Mouse (Mus musculus): ENCODE measurements around the gene Eln. TPM values are rescaled to one million over a fixed set of nuclear protein-coding genes. Genes with fewer than 3 reads are reported as not detected.

The Eln gene
- 266 and 283 TPM in 2 replicates for polyA plus RNA-seq (2015; fragmentation: Nextera tagmentation; extraction: Ambion mirVana)

DNA sequence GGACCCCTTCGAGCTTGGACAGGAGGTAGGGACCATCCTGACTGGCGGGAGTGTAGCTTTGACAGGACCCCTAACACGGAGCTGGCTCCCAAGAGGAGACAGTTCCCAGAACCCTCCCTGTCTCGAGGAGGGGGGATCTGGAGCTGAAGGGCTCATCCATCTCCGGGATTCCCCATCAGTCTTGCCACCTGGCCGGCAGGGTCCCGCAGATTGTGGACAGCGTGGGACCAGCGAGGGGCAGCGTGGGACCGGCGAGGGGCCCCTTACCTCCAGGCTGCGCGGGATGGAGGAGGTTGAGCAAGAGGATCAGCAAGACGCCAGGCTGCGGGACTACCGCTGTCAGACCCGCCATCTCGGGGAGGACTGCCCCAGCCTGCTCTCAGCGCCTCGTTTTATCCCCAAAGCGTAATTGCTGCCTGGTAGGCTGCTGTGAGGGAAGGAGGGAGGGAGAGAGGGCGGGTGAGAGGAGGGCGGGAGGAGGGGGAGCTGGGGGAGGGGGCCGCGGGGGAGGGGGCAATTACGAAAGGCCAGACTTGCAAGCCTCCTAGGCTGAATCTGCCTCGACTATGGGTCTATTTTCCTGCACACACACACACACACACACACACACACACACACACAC is at the start of gene Eln:
Gene Eln (minus strand): TSS at position 434 of the 622 bp plus-strand sequence.
- Histone ChIP-seq H3K9me3 (no peaks in the 10 kb centered on the region), H3K4me1 (peaks cover 28% of the 10 kb centered on the region), H3K9ac (peak within 1 kb of the TSS; percentile 87), H3K27me3 (replicated peaks) (peaks cover 43% of the 10 kb centered on the region), H3K4me3 (peak within 1 kb of the TSS; percentile 60), H3K36me3 (no peaks in the 10 kb centered on the region), H3K27ac (replicated peaks) (peak within 1 kb of the TSS; percentile 84), H3K4me2 (peak within 1 kb of the TSS; percentile 81)
- ATAC-seq (ENCODE audit: extremely low read depth, insufficient number of reproducible peaks, low FRiP score, low TSS enrichment), result peak; percentile 39; the same call in 1 of the 2 replicates
- WGBS, result 2% methylated on average over 22 of the region's 28 CpGs

DNA sequence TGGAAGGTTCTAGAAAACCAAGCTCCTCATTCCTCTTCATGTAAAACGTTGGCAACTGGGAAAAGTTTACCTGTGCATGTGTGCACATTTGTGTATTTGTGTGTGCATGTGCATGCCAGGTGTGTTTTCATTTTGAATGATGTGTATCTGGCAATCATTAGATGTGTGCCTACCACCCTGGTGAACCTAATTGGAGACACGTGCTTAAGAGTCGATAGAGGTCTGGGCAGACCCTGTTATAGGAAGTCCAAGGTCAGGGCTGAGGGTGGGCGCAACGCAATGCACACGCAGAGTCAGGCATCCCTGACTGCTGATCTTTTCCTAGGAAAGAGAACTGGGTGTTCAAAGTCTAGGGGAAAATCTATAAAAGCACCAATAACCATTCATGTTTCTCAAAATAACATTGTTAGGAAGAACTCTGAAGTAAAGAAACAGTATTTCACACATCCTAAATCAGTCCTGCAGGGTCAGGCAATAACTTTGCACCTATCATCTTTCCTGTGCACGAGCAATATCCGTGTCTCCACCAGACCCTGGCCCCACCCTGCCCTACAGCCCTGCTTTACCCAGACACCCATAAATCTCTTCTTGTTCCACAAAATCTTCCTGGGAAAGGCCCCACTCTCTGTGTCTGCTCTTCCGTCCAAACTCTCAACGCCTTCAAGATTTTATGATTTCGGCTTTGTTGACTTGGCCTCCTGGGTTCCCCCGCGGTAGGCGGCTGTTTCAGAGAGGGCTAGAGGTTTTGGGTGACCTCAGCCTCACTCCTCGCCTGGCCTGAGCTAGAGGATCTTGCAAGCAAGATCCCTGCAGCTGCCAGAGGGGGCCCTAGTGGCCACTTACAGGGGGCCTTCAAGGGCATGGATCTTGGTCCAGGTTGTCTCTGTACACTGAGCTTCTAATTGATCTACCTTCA is 43.2 kb upstream of the Eln start:
- H3K4me3 ChIP-seq, result no peak overlapping the region
- H3K4me2 ChIP-seq, result no peak overlapping the region
- H3K27ac ChIP-seq (replicated peaks), result no peak overlapping the region; the same call in 1 of the 2 replicates
- H3K4me1 ChIP-seq, result peaks cover 35% of the 10 kb centered on the region
- H3K9ac ChIP-seq, result no peak overlapping the region
- H3K9me3 ChIP-seq, result peaks cover 8% of the 10 kb centered on the region
- no peaks in the 10 kb centered on the region for H3K36me3 ChIP-seq
- WGBS, result 79% methylated on average over 15 of the region's 15 CpGs
- no peak for ATAC-seq (ENCODE audit: extremely low read depth, insufficient number of reproducible peaks, low FRiP score, low TSS enrichment)
- H3K27me3 ChIP-seq (replicated peaks), result no peaks in the 10 kb centered on the region

- Histone ChIP-seq H3K9me3 (peaks cover 8% of the 10 kb centered on the region), H3K4me3 (no peak overlapping the region), H3K27me3 (replicated peaks) (no peaks in the 10 kb centered on the region), H3K36me3 (no peaks in the 10 kb centered on the region), H3K9ac (peak overlapping the region; percentile 37), H3K27ac (replicated peaks) (peak overlapping the region; percentile 82), H3K4me2 (peak overlapping the region; percentile 18), H3K4me1 (peaks cover 37% of the 10 kb centered on the region)
- ATAC-seq (ENCODE audit: extremely low read depth, insufficient number of reproducible peaks, low FRiP score, low TSS enrichment), result peak; percentile 64; the same call in 1 of the 2 replicates
- WGBS, result 12% methylated on average over 12 of the region's 12 CpGs
Measured at GRCm38 (mm10) chr5:134788237-134788636, 41.1 kb upstream of the Eln start.

DNA sequence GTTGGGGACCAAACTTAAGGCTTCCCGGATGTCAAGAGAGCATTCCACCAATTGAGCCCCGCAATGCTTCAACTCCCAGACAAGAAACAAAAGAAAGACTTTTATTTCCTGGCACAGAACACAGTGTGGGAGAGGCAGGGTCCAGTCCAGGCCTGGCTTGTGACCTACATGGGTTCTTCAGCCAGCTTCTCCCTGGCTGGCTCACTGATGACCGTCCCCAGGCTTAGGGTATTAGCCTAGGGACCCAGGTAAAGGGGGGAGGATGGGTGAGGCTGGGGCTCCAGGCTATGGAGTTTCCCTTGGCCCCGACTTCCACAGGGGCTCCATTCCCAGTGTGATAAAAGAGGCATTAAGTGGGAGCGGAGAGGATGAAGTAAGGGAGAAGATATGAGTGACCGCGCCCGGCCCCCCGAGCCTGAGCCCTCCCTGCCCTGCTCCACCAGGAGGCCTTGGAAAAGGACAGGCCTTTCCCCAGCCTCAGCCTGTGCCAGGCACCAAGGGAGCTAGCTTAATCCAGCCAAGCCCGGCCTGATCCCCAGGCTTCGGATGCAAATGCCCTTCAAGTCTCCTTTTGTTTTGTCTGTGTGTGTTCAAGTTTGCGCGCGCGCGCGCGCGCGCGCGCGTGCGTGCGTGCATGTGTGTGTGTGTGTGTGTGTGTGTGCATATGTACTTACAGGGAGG is 38.7 kb upstream of the Eln start:
- Histone ChIP-seq H3K9me3 (no peaks in the 10 kb centered on the region), H3K4me1 (peaks cover 37% of the 10 kb centered on the region), H3K4me3 (no peak overlapping the region), H3K27ac (replicated peaks) (peak overlapping the region; percentile 82), H3K27me3 (replicated peaks) (no peaks in the 10 kb centered on the region), H3K4me2 (no peak overlapping the region), H3K36me3 (no peaks in the 10 kb centered on the region), H3K9ac (peak overlapping the region; percentile 5; the same call in 1 of the 2 replicates)
- WGBS, result 51% methylated on average over 25 of the region's 25 CpGs
- ATAC-seq (ENCODE audit: extremely low read depth, insufficient number of reproducible peaks, low FRiP score, low TSS enrichment), result no peak

DNA sequence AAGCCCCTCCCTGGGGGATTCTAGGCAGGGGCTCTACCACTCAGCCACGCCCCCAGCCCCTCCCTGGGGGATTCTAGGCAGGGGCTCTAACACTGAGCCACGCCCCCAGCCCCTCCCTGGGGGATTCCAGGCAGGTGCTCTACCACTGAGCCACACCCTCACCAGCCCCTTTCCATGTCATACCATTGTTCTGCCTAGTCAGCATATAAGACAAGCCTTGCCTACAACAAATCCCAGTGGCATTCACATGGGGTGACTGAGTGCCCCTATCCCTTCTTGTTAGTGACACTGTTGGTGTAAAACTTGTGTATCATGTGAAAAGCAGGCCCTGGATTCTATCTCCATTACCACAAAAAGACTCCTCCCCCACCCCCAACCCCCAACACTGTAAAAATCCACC is 36.7 kb upstream of the Eln start:
- ATAC-seq (ENCODE audit: extremely low read depth, insufficient number of reproducible peaks, low FRiP score, low TSS enrichment), result no peak
- Histone ChIP-seq H3K4me1 (peaks cover 51% of the 10 kb centered on the region), H3K36me3 (no peaks in the 10 kb centered on the region), H3K4me3 (no peak overlapping the region), H3K27me3 (replicated peaks) (no peaks in the 10 kb centered on the region), H3K27ac (replicated peaks) (no peak overlapping the region), H3K9ac (no peak overlapping the region), H3K9me3 (no peaks in the 10 kb centered on the region), H3K4me2 (no peak overlapping the region)
- 52% methylated on average over 2 of the region's 2 CpGs for WGBS

- Histone ChIP-seq H3K4me3 (no peak overlapping the region), H3K27ac (replicated peaks) (no peak overlapping the region), H3K9me3 (no peaks in the 10 kb centered on the region), H3K27me3 (replicated peaks) (no peaks in the 10 kb centered on the region), H3K4me1 (peaks cover 24% of the 10 kb centered on the region), H3K4me2 (no peak overlapping the region), H3K9ac (no peak overlapping the region), H3K36me3 (no peaks in the 10 kb centered on the region)
- ATAC-seq (ENCODE audit: extremely low read depth, insufficient number of reproducible peaks, low FRiP score, low TSS enrichment), result no peak
Measured at GRCm38 (mm10) chr5:134780963-134781362, 33.8 kb upstream of the Eln start.

GRCm38 (mm10) chr5:134780146-134780545 is 33.0 kb upstream of the Eln start:
- 69% methylated on average over 2 of the region's 2 CpGs for WGBS
- no peak for ATAC-seq (ENCODE audit: extremely low read depth, insufficient number of reproducible peaks, low FRiP score, low TSS enrichment)
- Histone ChIP-seq H3K9ac (no peak overlapping the region), H3K4me3 (no peak overlapping the region), H3K27ac (replicated peaks) (peak overlapping the region; percentile 81), H3K4me1 (peaks cover 16% of the 10 kb centered on the region), H3K36me3 (no peaks in the 10 kb centered on the region), H3K4me2 (no peak overlapping the region), H3K27me3 (replicated peaks) (no peaks in the 10 kb centered on the region), H3K9me3 (no peaks in the 10 kb centered on the region)

DNA sequence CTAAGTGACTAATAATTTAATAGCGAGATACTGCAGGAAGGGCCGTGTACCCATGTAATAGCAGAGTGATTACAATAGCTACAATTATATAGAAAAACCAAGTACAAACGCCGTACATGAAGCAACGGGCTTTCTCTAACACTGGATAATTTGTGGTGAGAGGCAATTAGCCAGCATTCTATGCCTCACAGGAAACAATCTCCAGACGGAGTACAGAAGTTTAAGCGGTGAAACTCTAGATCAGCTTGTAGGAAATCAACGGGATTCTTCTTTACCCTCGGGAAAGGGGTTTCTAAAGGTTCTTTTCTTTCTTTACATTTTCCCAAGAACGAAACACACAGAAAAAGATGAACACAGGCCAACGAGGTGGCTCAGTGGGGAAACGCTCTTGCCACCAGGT is 29.4 kb upstream of the Eln start:
- H3K9me3 ChIP-seq, result no peaks in the 10 kb centered on the region
- no peaks in the 10 kb centered on the region for H3K27me3 ChIP-seq (replicated peaks)
- no peak for ATAC-seq (ENCODE audit: extremely low read depth, insufficient number of reproducible peaks, low FRiP score, low TSS enrichment)
- peak overlapping the region; percentile 15 for H3K27ac ChIP-seq (replicated peaks)
- H3K9ac ChIP-seq, result no peak overlapping the region
- WGBS, result 69% methylated on average over 12 of the region's 12 CpGs
- peaks cover 26% of the 10 kb centered on the region for H3K4me1 ChIP-seq
- H3K4me2 ChIP-seq, result no peak overlapping the region
- H3K4me3 ChIP-seq, result no peak overlapping the region
- H3K36me3 ChIP-seq, result no peaks in the 10 kb centered on the region

DNA sequence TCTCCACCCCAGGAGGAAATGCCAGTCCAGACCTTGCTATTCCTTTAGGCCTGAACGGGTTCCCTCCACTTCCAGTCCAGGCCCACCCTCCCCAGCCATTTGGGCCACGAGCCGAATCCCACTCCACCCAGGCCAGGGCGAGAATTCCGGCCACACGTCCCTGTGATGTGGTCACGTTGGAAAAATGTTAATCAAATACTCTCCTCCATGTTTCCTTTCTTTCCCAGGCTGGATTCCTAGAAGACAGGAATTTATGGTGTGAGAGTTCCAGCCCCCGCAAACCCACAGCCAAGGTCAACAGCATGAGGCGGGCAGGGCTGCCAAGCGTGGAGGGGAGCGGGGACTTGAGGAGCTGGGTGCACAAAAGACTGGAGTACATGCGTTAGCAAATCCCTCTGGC is 25.4 kb upstream of the Eln start:
- H3K27me3 ChIP-seq (replicated peaks), result no peaks in the 10 kb centered on the region
- no peak overlapping the region for H3K9ac ChIP-seq
- H3K9me3 ChIP-seq, result no peaks in the 10 kb centered on the region
- no peak overlapping the region for H3K4me2 ChIP-seq
- ATAC-seq (ENCODE audit: extremely low read depth, insufficient number of reproducible peaks, low FRiP score, low TSS enrichment), result no peak
- H3K27ac ChIP-seq (replicated peaks), result peak overlapping the region; percentile 70
- no peak overlapping the region for H3K4me3 ChIP-seq
- H3K36me3 ChIP-seq, result no peaks in the 10 kb centered on the region
- WGBS, result 72% methylated on average over 12 of the region's 12 CpGs
- H3K4me1 ChIP-seq, result peaks cover 17% of the 10 kb centered on the region

DNA sequence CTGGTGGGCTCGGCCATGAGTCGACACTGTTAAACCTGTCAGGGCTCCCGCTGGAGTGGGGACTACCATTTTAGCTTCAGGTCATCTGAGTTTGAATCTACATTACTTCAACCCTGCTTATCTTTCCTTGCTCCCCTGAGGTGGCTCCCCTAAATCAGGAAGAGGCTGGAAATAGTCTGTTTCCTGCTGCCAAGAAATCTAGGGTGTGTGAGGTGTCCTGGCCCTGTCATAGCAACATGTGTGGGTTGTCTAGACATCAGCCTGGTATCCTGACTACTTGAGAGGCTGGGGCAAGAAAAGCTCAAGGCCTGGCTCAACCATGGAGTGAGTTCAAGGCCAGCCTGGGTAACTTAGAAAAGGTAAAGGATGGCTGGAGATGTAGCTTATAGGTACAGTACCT is 24.6 kb upstream of the Eln start:
- Histone ChIP-seq H3K27ac (replicated peaks) (peak overlapping the region; percentile 70), H3K27me3 (replicated peaks) (no peaks in the 10 kb centered on the region; the same call in 1 of the 2 replicates), H3K9ac (no peak overlapping the region), H3K36me3 (no peaks in the 10 kb centered on the region), H3K9me3 (no peaks in the 10 kb centered on the region), H3K4me1 (peaks cover 17% of the 10 kb centered on the region), H3K4me3 (no peak overlapping the region), H3K4me2 (no peak overlapping the region)
- no peak for ATAC-seq (ENCODE audit: extremely low read depth, insufficient number of reproducible peaks, low FRiP score, low TSS enrichment)
- WGBS, result 74% methylated on average over 3 of the region's 3 CpGs

GRCm38 (mm10) chr5:134769181-134769580 is 22.1 kb upstream of the Eln start:
- H3K9me3 ChIP-seq, result no peaks in the 10 kb centered on the region
- no peak for ATAC-seq (ENCODE audit: extremely low read depth, insufficient number of reproducible peaks, low FRiP score, low TSS enrichment)
- WGBS, result 23% methylated on average over 7 of the region's 7 CpGs
- H3K4me1 ChIP-seq, result peaks cover 17% of the 10 kb centered on the region
- no peak overlapping the region; the same call in 1 of the 2 replicates for H3K27ac ChIP-seq (replicated peaks)
- no peak overlapping the region for H3K9ac ChIP-seq
- H3K4me2 ChIP-seq, result no peak overlapping the region
- H3K36me3 ChIP-seq, result no peaks in the 10 kb centered on the region
- H3K27me3 ChIP-seq (replicated peaks), result no peaks in the 10 kb centered on the region; the same call in 1 of the 2 replicates
- no peak overlapping the region for H3K4me3 ChIP-seq
